Mouse (Mus musculus) frontal cortex, postnatal 14 days (tissue): ENCODE results near the gene Bloc1s1.
A peak's percentile ranks its signal among the peaks of the same experiment; 100 is the strongest.

Source experiments
- DNase-seq, 2 experiments: peaks; one replicate each; pipeline ENCODE4 v3.0.0; 2022; ENCODE audit warnings: low spot score in 2 of 2

Bloc1s1 gene

DNA sequence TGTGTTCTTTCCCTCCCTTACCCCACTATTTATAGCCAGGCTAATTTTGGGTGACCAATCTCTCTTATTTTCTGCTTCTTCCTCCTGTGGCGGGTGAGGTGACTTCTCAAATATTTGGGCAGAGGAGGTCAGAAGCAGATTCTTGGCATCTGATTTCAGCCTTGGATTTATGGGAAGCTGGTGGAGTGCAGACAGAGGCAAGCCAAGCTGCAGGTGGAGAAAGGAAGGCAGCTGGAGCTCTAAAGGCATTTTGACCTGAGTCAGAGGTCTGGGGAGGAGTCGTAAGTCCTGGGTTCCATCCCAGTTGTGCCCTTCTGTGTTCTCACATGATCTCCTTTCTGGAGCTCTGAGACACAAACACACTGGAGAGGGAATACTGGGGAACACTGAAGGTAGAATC, 7.6 kb upstream of the Bloc1s1 start:
- DNase-seq = no peak

- no peak for DNase-seq
Observed at GRCm38 (mm10) chr10:128929638-128930378, 6.0 kb upstream of the Bloc1s1 start.

GRCm38 (mm10) chr10:128928356-128928755, 4.5 kb upstream of the Bloc1s1 start:
- DNase-seq = no peak

- DNase-seq = peak; percentile 90
Observed at GRCm38 (mm10) chr10:128923013-128923691, 683 bp downstream of the Bloc1s1 start.

GRCm38 (mm10) chr10:128922822-128923012, 1.1 kb downstream of the Bloc1s1 start, which contains the start of gene Rdh5:
Gene Rdh5, minus strand, starts transcription at chr10:128922888.
- no peak for DNase-seq

DNA sequence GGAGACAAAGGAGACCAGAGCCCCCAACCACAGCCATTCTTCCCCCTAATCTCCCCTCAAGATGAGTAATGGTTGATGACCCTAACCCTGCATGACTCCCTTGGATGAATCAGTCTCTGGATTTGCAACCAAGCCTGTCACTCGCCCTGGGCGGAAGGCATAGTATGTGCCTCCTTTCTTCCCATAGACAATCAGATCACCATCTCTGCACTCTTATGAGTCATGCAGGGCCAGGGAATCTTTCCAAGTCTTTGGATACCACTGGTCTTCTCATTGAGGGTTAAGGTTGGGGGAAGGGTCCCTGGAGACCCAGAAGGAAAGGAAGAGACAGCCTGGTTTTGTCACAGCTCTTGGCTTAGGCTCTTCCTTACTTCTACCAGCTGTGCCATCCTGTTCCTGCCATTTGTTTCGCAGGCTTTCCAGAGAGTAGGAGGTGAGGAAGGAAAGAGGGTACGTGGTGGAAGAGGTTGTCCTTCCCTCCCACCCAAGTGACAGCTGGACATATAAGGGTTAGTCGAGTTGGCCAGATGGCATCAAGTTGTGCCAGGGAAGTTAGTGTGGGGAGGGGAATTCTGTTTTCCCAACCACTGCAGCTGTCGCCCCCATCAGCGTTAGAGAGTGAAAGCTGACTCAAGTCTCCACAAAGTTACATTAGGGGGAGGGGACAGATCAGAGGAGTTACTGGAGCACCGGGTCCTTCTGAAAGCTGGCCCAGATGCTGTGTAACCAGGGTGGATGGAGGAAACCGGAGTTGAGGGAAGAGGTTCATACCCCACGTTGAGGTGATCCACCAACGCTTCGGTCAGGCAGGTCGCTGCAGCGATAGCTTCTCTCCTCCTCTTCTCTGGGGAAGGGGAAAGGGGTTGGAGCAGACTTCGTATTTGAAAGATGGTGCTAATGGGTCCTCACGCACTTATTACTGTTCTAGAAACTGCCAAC, 1.7 kb downstream of the Bloc1s1 start:
- DNase-seq = no peak

GRCm38 (mm10) chr10:128921251-128921650, 2.6 kb downstream of the Bloc1s1 start:
- no peak for DNase-seq

DNA sequence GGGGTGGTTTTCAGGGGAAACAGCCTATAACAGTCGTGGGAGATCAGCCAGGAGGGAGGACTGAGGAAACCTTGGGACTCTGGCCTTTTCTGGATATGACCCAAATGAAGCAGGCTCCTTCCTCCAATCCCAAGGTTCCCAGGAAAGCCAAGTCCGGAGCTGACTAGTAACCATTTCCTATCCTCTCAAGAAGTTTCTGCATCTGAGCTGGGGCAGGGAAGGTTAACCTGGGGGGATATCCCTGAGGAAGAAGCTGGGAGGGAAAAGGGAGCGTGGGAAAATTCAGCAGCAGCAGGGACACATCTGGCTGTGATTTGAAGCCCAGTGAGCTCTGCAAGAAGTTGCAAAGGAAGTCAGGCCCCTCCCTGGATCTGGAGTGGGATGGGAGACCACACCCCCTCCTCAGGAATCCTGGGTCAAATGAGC, 3.1 kb downstream of the Bloc1s1 start:
- no peak for DNase-seq

GRCm38 (mm10) chr10:128919966-128920365, 3.9 kb downstream of the Bloc1s1 start:
- no peak for DNase-seq

DNA sequence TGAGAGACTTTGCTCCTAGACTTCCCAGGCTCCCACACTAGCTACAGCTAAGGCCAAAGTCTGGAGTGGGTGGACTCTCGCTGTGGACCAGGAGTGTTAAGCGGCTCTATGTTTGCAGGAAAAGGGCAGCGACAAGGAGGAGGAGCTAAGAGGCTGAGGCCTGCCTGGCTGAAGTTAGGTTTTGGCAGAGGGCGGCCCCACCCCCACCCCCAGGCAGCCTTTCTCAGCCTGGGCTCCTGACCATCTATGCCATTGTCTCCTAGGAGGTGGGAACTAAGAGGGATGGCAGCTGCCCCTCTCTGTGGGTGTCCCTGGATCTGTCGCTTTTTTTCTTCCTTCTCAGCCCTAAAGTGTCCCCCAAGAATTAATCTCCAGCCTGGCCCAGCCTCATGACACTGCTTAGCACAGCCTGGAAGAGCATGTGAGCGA, 4.6 kb downstream of the Bloc1s1 start:
- no peak for DNase-seq

- DNase-seq = no peak
Observed at GRCm38 (mm10) chr10:128918246-128918645, 5.6 kb downstream of the Bloc1s1 start.

GRCm38 (mm10) chr10:128917400-128917799, 6.4 kb downstream of the Bloc1s1 start:
- DNase-seq = no peak

DNA sequence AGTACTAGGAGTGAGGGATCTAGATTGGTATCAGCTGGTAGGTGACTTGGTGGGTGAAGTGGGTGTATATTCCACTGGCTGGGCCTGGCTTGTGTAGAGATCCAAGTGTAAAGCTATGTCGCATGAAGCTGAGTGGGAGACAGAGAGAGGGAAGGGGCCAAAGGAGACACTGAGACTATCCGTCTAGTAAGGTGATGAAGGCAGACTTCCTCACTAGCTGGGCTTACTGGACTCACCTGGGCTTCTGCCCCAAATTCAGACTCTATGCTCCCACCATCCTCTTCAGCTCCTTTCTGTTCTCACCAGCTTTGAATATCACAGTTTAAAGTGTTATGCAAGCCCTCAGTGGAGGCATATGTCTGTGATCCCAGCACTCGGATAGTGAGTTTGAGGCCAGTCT, 7.2 kb downstream of the Bloc1s1 start:
- DNase-seq = no peak

DNA sequence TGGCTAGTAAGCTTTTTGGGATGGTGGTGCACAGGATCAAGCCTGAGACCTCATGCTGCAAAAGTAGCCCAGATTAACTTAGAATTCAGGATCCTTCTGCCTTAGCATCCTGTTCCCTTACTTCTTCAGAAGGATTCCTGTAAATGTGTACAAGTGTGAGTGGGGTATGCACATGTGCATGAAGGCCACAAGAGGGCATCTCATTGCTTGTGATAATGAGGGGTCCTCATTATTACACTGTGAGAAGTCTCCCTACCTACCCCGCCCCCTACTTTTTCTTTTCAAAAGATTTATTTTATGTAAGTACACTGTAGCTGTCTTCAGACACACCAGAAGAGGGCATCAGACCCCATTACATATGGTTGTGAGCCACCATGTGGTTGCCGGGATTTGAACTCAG, 8.3 kb downstream of the Bloc1s1 start:
- DNase-seq = no peak

DNA sequence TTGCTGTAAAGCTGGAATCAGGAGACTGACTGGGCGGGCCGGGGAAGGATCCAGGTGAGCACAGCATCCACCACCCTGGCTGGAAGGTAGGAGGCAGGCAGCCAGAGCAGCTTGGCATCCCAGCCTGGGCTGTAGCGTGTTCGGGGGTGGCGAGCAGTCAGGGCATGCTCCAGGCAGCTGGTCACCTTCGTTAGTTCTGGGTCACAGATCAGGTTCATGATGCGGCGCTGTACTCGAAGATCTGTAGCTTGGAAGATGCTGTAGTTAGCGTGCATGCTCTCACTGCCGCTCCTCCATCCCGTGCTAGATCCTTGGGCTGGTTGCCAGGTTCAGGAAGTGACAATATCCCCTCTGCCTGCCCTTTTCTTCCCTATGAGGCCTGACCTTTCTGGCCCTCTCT, 10.1 kb downstream of the Bloc1s1 start:
- DNase-seq = no peak

- peak; percentile 76 to 86 for DNase-seq
Observed at GRCm38 (mm10) chr10:128913219-128913618, 10.6 kb downstream of the Bloc1s1 start.

- no peak for DNase-seq
Observed at GRCm38 (mm10) chr10:128912791-128913190, 11.0 kb downstream of the Bloc1s1 start.

DNA sequence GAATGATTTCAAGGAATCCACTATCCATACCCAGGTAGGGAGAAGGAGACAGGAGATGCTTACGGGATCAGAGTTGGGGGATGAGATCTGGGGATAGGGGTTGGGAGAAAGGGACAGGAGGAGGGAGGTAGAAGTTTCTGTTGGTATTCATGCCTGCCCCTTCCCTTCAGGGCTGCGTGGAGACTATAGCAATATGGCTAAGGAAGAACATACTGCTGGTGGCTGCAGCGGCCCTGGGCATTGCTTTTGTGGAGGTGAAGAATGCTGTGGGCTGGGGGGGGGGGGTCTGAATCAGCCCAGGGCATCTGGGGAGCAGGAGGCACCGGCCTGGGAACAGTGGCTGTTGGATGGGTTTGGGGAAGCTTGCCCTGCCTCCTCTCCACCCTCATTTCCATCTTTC, 11.6 kb downstream of the Bloc1s1 start:
- no peak for DNase-seq

DNA sequence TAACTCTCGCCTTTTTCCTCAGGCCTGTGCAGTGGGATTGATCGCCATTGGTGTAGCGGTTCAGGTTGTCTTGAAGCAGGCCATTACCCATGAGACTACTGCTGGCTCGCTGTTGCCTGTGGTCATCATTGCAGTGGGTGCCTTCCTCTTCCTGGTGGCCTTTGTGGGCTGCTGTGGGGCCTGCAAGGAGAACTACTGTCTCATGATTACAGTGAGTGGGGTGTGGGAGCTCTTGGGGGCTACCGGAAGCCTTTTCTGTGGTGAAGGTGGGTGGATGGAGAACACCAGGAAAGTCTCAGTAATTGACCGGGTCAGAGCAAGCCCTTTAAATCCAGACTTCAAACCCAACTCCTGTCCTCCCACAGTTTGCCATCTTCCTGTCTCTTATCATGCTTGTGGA, 12.4 kb downstream of the Bloc1s1 start:
- no peak for DNase-seq

DNA sequence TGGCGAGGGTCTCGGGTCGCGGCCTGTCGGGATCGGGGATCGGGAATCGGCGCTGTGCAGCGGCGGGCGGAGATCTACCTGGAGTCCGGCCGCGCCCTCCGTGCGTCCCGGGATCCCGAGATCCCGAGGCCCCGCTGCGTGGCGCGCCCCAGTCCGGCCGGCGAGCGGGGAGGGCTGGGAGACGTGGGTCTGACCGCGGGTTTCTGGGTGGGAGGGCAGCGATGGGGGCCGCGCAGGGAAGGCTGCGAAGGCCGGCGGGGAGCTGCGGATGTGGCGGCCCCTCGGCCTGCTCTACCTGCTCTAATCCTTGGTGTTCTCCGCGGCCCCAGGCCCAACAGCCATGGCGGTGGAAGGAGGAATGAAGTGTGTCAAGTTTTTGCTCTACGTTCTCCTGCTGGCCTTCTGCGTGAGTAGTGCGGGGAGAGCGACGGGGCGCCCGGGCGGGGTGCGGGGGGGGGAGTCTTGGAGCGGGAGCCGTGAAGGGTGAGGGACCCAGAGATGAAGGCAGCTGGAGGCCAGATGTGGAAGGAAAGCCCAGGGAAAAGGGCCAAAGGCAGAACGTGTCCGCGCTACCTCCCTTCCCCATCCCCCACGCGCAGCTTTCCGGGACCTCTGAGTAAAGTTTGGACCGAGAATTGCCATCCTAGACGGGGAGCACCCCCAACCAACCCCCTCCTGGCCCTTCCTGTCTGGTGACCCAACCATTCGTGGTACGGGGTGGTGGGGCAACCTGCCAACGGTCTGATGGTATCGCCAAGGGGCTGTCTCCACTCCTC, 13.6 kb downstream of the Bloc1s1 start:
- DNase-seq = peak in 1 of 2 experiments; percentile 57

GRCm38 (mm10) chr10:128909567-128910028, 14.2 kb downstream of the Bloc1s1 start:
- peak; percentile 53 to 63 for DNase-seq
